Mouse (Mus musculus): ENCODE measurements at regions not wholly inside any gene's neighbourhood (a gene's known extent, or its start where the extent isn't known, plus 50 kb on each side); places are given as distances from the start of the nearest gene placed in this dataset.
A peak's percentile ranks its signal among the peaks of the same experiment; 100 is the strongest.

- TF ChIP-seq GATA1 (IDR thresholded peaks at IDR 0.05; ENCODE audit: borderline replicate concordance, low read length) (no peak), POLR2AphosphoS5 (IDR thresholded peaks at IDR 0.05; ENCODE audit: insufficient replicate concordance, low read depth, low read length) (no peak), CTCF (IDR thresholded peaks at IDR 0.05; ENCODE audit: low read depth, low read length) (no peak), GATA2 (IDR thresholded peaks at IDR 0.05; ENCODE audit: borderline replicate concordance, low read depth, low read length) (no peak), TAL1 (conservative IDR thresholded peaks at IDR 0.05; ENCODE audit: low read depth, low read length) (no peak)
- Histone ChIP-seq H3K4me3 (ENCODE audit: low read depth, low read length) (no peak overlapping the region), H3K36me3 (replicated peaks) (no peaks in the 10 kb centered on the region), H3K9me3 (replicated peaks) (peaks cover 3% of the 10 kb centered on the region; the same call in 1 of the 2 replicates), H3K27me3 (ENCODE audit: insufficient read depth, low read length) (no peaks in the 10 kb centered on the region), H3K4me1 (ENCODE audit: insufficient read depth, low read depth, low read length) (no peaks in the 10 kb centered on the region)
- DNase-seq (ENCODE audit: low spot score) (no peak), ATAC-seq (ENCODE audit: extremely low read depth, insufficient number of reproducible peaks, low FRiP score, poor library complexity, severe bottlenecking) (no peak)
Observed at GRCm38 (mm10) chr17:82583801-82584200, 631.3 kb upstream of the Pkdcc start.

GRCm38 (mm10) chr17:82533521-82533920, 681.6 kb upstream of the Pkdcc start:
- H3K4me3 ChIP-seq (ENCODE audit: low read depth, low read length): no peak overlapping the region
- ATAC-seq (ENCODE audit: extremely low read depth, insufficient number of reproducible peaks, low FRiP score, poor library complexity, severe bottlenecking): no peak
- no peaks in the 10 kb centered on the region for H3K4me1 ChIP-seq (ENCODE audit: insufficient read depth, low read depth, low read length)
- no peaks in the 10 kb centered on the region for H3K27me3 ChIP-seq (ENCODE audit: insufficient read depth, low read length)
- TF ChIP-seq GATA2 (IDR thresholded peaks at IDR 0.05; ENCODE audit: borderline replicate concordance, low read depth, low read length) (no peak), GATA1 (IDR thresholded peaks at IDR 0.05; ENCODE audit: borderline replicate concordance, low read length) (no peak), TAL1 (conservative IDR thresholded peaks at IDR 0.05; ENCODE audit: low read depth, low read length) (no peak)
- no peak for DNase-seq (ENCODE audit: low spot score)
- H3K36me3 ChIP-seq (replicated peaks): no peaks in the 10 kb centered on the region
- H3K9me3 ChIP-seq (replicated peaks): no peaks in the 10 kb centered on the region

GRCm38 (mm10) chr17:82518129-82518528, 697.0 kb upstream of the Pkdcc start:
- DNase-seq (ENCODE audit: low spot score): no peak
- TF ChIP-seq GATA1 (IDR thresholded peaks at IDR 0.05; ENCODE audit: borderline replicate concordance, low read length): no peak
- no peak for TF ChIP-seq GATA2 (IDR thresholded peaks at IDR 0.05; ENCODE audit: borderline replicate concordance, low read depth, low read length)
- no peak for TF ChIP-seq TAL1 (conservative IDR thresholded peaks at IDR 0.05; ENCODE audit: low read depth, low read length)
- TF ChIP-seq POLR2AphosphoS5 (IDR thresholded peaks at IDR 0.05; ENCODE audit: insufficient replicate concordance, low read depth, low read length): no peak
- TF ChIP-seq CTCF (IDR thresholded peaks at IDR 0.05; ENCODE audit: low read depth, low read length): no peak
- ATAC-seq (ENCODE audit: extremely low read depth, insufficient number of reproducible peaks, low FRiP score, poor library complexity, severe bottlenecking): peak; percentile 63

GRCm38 (mm10) chr17:82516850-82517249, 698.2 kb upstream of the Pkdcc start:
- H3K4me1 ChIP-seq (ENCODE audit: insufficient read depth, low read depth, low read length): no peaks in the 10 kb centered on the region
- TF ChIP-seq GATA1 (IDR thresholded peaks at IDR 0.05; ENCODE audit: borderline replicate concordance, low read length) (no peak), TAL1 (conservative IDR thresholded peaks at IDR 0.05; ENCODE audit: low read depth, low read length) (no peak), CTCF (IDR thresholded peaks at IDR 0.05; ENCODE audit: low read depth, low read length) (no peak), GATA2 (IDR thresholded peaks at IDR 0.05; ENCODE audit: borderline replicate concordance, low read depth, low read length) (no peak), POLR2AphosphoS5 (IDR thresholded peaks at IDR 0.05; ENCODE audit: insufficient replicate concordance, low read depth, low read length) (no peak)
- H3K9me3 ChIP-seq (replicated peaks): no peaks in the 10 kb centered on the region
- H3K27me3 ChIP-seq (ENCODE audit: insufficient read depth, low read length): no peaks in the 10 kb centered on the region
- no peak overlapping the region for H3K4me3 ChIP-seq (ENCODE audit: low read depth, low read length)
- no peaks in the 10 kb centered on the region for H3K36me3 ChIP-seq (replicated peaks)
- DNase-seq (ENCODE audit: low spot score) (no peak), ATAC-seq (ENCODE audit: extremely low read depth, insufficient number of reproducible peaks, low FRiP score, poor library complexity, severe bottlenecking) (no peak)

More at GRCm38 (mm10) chr17:82518129-82518528, 697.0 kb upstream of the Pkdcc start:
- no peaks in the 10 kb centered on the region for H3K27me3 ChIP-seq (ENCODE audit: insufficient read depth, low read length)
- H3K36me3 ChIP-seq (replicated peaks): no peaks in the 10 kb centered on the region
- no peaks in the 10 kb centered on the region for H3K9me3 ChIP-seq (replicated peaks)
- no peak overlapping the region for H3K4me3 ChIP-seq (ENCODE audit: low read depth, low read length)
- H3K4me1 ChIP-seq (ENCODE audit: insufficient read depth, low read depth, low read length): no peaks in the 10 kb centered on the region

GRCm38 (mm10) chr17:82513816-82514215, 701.3 kb upstream of the Pkdcc start:
- Histone ChIP-seq H3K4me1 (ENCODE audit: insufficient read depth, low read depth, low read length) (no peaks in the 10 kb centered on the region), H3K36me3 (replicated peaks) (no peaks in the 10 kb centered on the region), H3K4me3 (ENCODE audit: low read depth, low read length) (no peak overlapping the region), H3K27me3 (ENCODE audit: insufficient read depth, low read length) (no peaks in the 10 kb centered on the region), H3K9me3 (replicated peaks) (no peaks in the 10 kb centered on the region)
- DNase-seq (ENCODE audit: low spot score) (no peak), ATAC-seq (ENCODE audit: extremely low read depth, insufficient number of reproducible peaks, low FRiP score, poor library complexity, severe bottlenecking) (no peak)
- TF ChIP-seq GATA1 (IDR thresholded peaks at IDR 0.05; ENCODE audit: borderline replicate concordance, low read length) (no peak), GATA2 (IDR thresholded peaks at IDR 0.05; ENCODE audit: borderline replicate concordance, low read depth, low read length) (no peak), POLR2AphosphoS5 (IDR thresholded peaks at IDR 0.05; ENCODE audit: insufficient replicate concordance, low read depth, low read length) (no peak), CTCF (IDR thresholded peaks at IDR 0.05; ENCODE audit: low read depth, low read length) (no peak), TAL1 (conservative IDR thresholded peaks at IDR 0.05; ENCODE audit: low read depth, low read length) (no peak)

- no peak overlapping the region for H3K4me3 ChIP-seq (ENCODE audit: low read depth, low read length)
- H3K9me3 ChIP-seq (replicated peaks): no peaks in the 10 kb centered on the region
- TF ChIP-seq CTCF (IDR thresholded peaks at IDR 0.05; ENCODE audit: low read depth, low read length) (no peak), GATA1 (IDR thresholded peaks at IDR 0.05; ENCODE audit: borderline replicate concordance, low read length) (no peak), TAL1 (conservative IDR thresholded peaks at IDR 0.05; ENCODE audit: low read depth, low read length) (no peak), GATA2 (IDR thresholded peaks at IDR 0.05; ENCODE audit: borderline replicate concordance, low read depth, low read length) (no peak), POLR2AphosphoS5 (IDR thresholded peaks at IDR 0.05; ENCODE audit: insufficient replicate concordance, low read depth, low read length) (no peak)
- ATAC-seq (ENCODE audit: extremely low read depth, insufficient number of reproducible peaks, low FRiP score, poor library complexity, severe bottlenecking) (no peak), DNase-seq (ENCODE audit: low spot score) (no peak)
- H3K36me3 ChIP-seq (replicated peaks): no peaks in the 10 kb centered on the region
- no peaks in the 10 kb centered on the region for H3K4me1 ChIP-seq (ENCODE audit: insufficient read depth, low read depth, low read length)
- no peaks in the 10 kb centered on the region for H3K27me3 ChIP-seq (ENCODE audit: insufficient read depth, low read length)
Observed at GRCm38 (mm10) chr17:82504291-82504690, 710.8 kb upstream of the Pkdcc start.
